Mouse (Mus musculus): ENCODE data around the gene Iqca. TPM values are rescaled to one million over a fixed set of nuclear protein-coding genes. Genes with fewer than 3 reads are reported as not detected.

The Iqca gene
- polyA plus RNA-seq, 1 experiment from 2014 or later = 1.1 TPM

DNA sequence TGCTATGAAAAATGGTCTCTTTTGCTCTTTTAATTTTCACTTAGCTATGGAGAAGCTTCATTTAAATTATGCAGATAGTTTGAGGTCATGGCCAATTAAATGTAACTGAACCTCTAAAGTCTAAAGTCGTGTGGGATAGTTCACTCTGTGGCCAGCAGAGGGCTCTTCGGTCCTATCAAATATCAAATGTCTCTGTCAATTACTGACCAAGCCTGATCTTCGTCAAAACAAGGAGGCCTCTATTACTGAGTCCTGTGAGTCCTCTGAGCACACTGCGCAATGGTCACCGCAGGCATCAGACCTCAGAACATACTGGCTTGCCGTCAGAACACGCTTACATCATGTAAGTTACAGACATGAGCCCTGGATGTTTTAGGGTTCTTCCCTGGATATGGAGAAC lies 92.6 kb downstream of the Iqca start:
- H3K9ac ChIP-seq (ENCODE audit: low read depth, low read length) = no peak overlapping the region
- no peak overlapping the region for H3K27ac ChIP-seq (ENCODE audit: low read depth, low read length)
- peak; percentile 80 for DNase-seq (ENCODE audit: low spot score)
- 18% methylated on average over 7 of the region's 7 CpGs for WGBS
- no peaks in the 10 kb centered on the region for H3K36me3 ChIP-seq (ENCODE audit: control insufficient read depth, insufficient read depth, low read length)
- H3K4me2 ChIP-seq (replicated peaks; ENCODE audit: low read depth, low read length) = no peak overlapping the region
- no peaks in the 10 kb centered on the region for H3K9me3 ChIP-seq (ENCODE audit: control insufficient read depth, low read length)
- H3K27me3 ChIP-seq (ENCODE audit: control insufficient read depth, insufficient read depth, low read length) = no peaks in the 10 kb centered on the region
- no peak overlapping the region for H3K4me3 ChIP-seq (ENCODE audit: low read depth, low read length)
- 0 out of 2 replicates have a peak, but pooled peaks have one; percentile 47 for ATAC-seq (ENCODE audit: low FRiP score)
- no peaks in the 10 kb centered on the region for H3K4me1 ChIP-seq (replicated peaks; ENCODE audit: control insufficient read depth, insufficient read depth, low read length)

- H3K4me3 ChIP-seq (ENCODE audit: low read depth, low read length) = no peak overlapping the region
- DNase-seq (ENCODE audit: low spot score) = no peak
- no peak overlapping the region for H3K27ac ChIP-seq (ENCODE audit: low read depth, low read length)
- ATAC-seq (ENCODE audit: low FRiP score) = no peak
- 55% methylated on average over 3 of the region's 3 CpGs for WGBS
- no peak overlapping the region for H3K9ac ChIP-seq (ENCODE audit: low read depth, low read length)
- no peaks in the 10 kb centered on the region for H3K9me3 ChIP-seq (ENCODE audit: control insufficient read depth, low read length)
- H3K27me3 ChIP-seq (ENCODE audit: control insufficient read depth, insufficient read depth, low read length) = no peaks in the 10 kb centered on the region
- no peaks in the 10 kb centered on the region for H3K36me3 ChIP-seq (ENCODE audit: control insufficient read depth, insufficient read depth, low read length)
- no peak overlapping the region for H3K4me2 ChIP-seq (replicated peaks; ENCODE audit: low read depth, low read length)
- no peaks in the 10 kb centered on the region for H3K4me1 ChIP-seq (replicated peaks; ENCODE audit: control insufficient read depth, insufficient read depth, low read length)
These were observed 93.1 kb downstream of the Iqca start for GRCm38 (mm10) chr1:90060054-90060453.

DNA sequence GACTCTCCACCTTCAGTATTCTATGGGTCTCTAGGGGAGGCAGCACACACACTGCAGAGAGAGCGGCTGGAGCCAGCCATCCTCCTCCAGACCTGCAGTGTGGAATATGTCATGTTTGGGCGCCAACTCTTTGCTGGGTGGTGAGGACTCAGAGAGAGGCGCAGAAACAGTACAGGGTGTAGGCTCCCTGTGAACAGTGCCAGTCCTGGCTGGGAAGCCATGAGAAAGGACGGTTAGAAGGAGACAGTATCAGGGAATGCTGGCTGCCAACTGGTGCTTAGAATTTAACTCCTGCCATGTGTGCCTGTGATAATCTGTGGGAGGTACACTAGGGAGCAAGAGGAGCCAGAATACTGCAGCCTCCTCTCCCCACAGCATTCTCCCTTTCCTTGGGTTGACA lies 98.2 kb downstream of the Iqca start:
- WGBS = 83% methylated on average over 4 of the region's 4 CpGs
- Histone ChIP-seq H3K27me3 (ENCODE audit: control insufficient read depth, insufficient read depth, low read length) (no peaks in the 10 kb centered on the region), H3K4me3 (ENCODE audit: low read depth, low read length) (no peak overlapping the region), H3K27ac (ENCODE audit: low read depth, low read length) (no peak overlapping the region), H3K9ac (ENCODE audit: low read depth, low read length) (no peak overlapping the region), H3K4me1 (replicated peaks; ENCODE audit: control insufficient read depth, insufficient read depth, low read length) (peaks cover 5% of the 10 kb centered on the region; the same call in 1 of the 2 replicates), H3K9me3 (ENCODE audit: control insufficient read depth, low read length) (no peaks in the 10 kb centered on the region), H3K4me2 (replicated peaks; ENCODE audit: low read depth, low read length) (no peak overlapping the region), H3K36me3 (ENCODE audit: control insufficient read depth, insufficient read depth, low read length) (no peaks in the 10 kb centered on the region)
- DNase-seq (ENCODE audit: low spot score) (no peak), ATAC-seq (ENCODE audit: low FRiP score) (no peak)

GRCm38 (mm10) chr1:90051347-90051746 lies 101.9 kb downstream of the Iqca start:
- 37% methylated on average over 5 of the region's 5 CpGs for WGBS
- no peaks in the 10 kb centered on the region for H3K27me3 ChIP-seq (ENCODE audit: control insufficient read depth, insufficient read depth, low read length)
- peaks cover 5% of the 10 kb centered on the region; the same call in 1 of the 2 replicates for H3K4me1 ChIP-seq (replicated peaks; ENCODE audit: control insufficient read depth, insufficient read depth, low read length)
- no peak overlapping the region for H3K9ac ChIP-seq (ENCODE audit: low read depth, low read length)
- no peak overlapping the region for H3K27ac ChIP-seq (ENCODE audit: low read depth, low read length)
- no peaks in the 10 kb centered on the region for H3K9me3 ChIP-seq (ENCODE audit: control insufficient read depth, low read length)
- ATAC-seq (ENCODE audit: low FRiP score) (no peak), DNase-seq (ENCODE audit: low spot score) (peak; percentile 78)
- no peak overlapping the region for H3K4me3 ChIP-seq (ENCODE audit: low read depth, low read length)
- no peaks in the 10 kb centered on the region for H3K36me3 ChIP-seq (ENCODE audit: control insufficient read depth, insufficient read depth, low read length)
- no peak overlapping the region for H3K4me2 ChIP-seq (replicated peaks; ENCODE audit: low read depth, low read length)

DNA sequence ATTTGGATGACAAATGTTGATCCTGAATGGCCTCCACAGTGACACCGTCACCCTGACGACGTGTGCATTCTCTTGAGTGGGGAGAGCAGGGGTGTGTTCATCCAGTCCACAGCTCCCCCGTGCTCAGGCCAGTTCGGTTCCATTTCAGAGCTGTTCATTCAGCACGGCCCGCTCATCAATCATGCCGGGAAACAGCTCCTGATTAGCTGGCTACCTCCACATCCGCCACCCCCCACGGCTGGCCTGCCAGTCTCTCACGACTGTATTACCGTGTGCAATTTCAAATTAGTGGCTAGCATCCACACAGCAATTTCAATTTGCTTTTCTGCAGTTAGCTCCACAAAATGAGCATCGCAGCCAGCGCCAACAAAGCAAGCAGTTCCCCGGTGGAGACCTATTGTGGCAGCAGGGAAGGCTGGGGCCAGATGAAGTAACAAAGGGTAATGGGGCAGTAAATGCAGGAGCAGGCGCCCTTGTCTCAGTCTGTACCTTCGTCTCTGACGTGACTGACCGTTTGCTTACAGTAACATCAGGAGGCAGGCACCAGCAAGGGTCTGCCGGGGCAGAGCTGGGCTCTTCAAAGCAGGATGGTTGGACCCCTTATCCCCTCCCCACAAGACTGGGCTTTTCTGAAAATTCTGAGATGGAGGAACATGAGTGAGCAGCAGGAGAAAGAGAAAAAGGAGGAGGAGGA lies 103.0 kb downstream of the Iqca start:
- Histone ChIP-seq H3K9me3 (ENCODE audit: control insufficient read depth, low read length) (no peaks in the 10 kb centered on the region), H3K27me3 (ENCODE audit: control insufficient read depth, insufficient read depth, low read length) (no peaks in the 10 kb centered on the region), H3K4me1 (replicated peaks; ENCODE audit: control insufficient read depth, insufficient read depth, low read length) (peaks cover 5% of the 10 kb centered on the region; the same call in 1 of the 2 replicates), H3K27ac (ENCODE audit: low read depth, low read length) (peak overlapping the region; percentile 82), H3K36me3 (ENCODE audit: control insufficient read depth, insufficient read depth, low read length) (no peaks in the 10 kb centered on the region), H3K4me3 (ENCODE audit: low read depth, low read length) (no peak overlapping the region), H3K9ac (ENCODE audit: low read depth, low read length) (peak overlapping the region; percentile 56; the same call in 1 of the 2 replicates), H3K4me2 (replicated peaks; ENCODE audit: low read depth, low read length) (peak overlapping the region; percentile 15; the same call in 1 of the 2 replicates)
- ATAC-seq (ENCODE audit: low FRiP score) (peak; percentile 76), DNase-seq (ENCODE audit: low spot score) (peak; percentile 67)
- WGBS = 30% methylated on average over 20 of the region's 20 CpGs

GRCm38 (mm10) chr1:90028305-90028704 lies 124.9 kb downstream of the Iqca start:
- 75% methylated on average over 2 of the region's 2 CpGs for WGBS
- Histone ChIP-seq H3K27ac (ENCODE audit: low read depth, low read length) (no peak overlapping the region), H3K36me3 (ENCODE audit: control insufficient read depth, insufficient read depth, low read length) (no peaks in the 10 kb centered on the region), H3K9ac (ENCODE audit: low read depth, low read length) (no peak overlapping the region), H3K4me1 (replicated peaks; ENCODE audit: control insufficient read depth, insufficient read depth, low read length) (no peaks in the 10 kb centered on the region), H3K4me3 (ENCODE audit: low read depth, low read length) (no peak overlapping the region), H3K9me3 (ENCODE audit: control insufficient read depth, low read length) (no peaks in the 10 kb centered on the region), H3K4me2 (replicated peaks; ENCODE audit: low read depth, low read length) (no peak overlapping the region), H3K27me3 (ENCODE audit: control insufficient read depth, insufficient read depth, low read length) (no peaks in the 10 kb centered on the region)
- DNase-seq (ENCODE audit: low spot score) (no peak), ATAC-seq (ENCODE audit: low FRiP score) (no peak)

DNA sequence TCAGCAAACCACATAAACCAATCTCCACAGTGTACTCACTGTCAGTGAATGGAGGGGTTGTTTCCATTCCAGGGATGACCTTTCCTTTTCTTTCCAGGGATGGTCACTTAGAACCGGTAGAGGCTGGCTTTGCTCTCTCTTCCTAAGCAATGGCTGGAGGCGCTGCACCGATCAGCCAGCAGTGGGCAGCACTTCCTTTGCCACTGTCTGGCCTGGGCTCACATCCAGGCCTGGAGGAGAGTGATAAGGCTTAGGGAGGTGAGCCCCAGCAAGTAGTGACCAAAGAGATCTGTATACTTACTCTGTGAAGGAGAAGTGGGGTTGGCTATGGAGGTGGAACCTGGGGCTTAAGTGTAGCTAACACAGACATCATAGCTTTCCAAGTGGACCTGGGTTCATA lies 126.3 kb downstream of the Iqca start:
- DNase-seq (ENCODE audit: low spot score) = peak; percentile 54

GRCm38 (mm10) chr1:90020336-90020735 lies 132.9 kb downstream of the Iqca start:
- Histone ChIP-seq H3K9ac (ENCODE audit: low read depth, low read length) (no peak overlapping the region), H3K4me2 (replicated peaks; ENCODE audit: low read depth, low read length) (no peak overlapping the region), H3K4me1 (replicated peaks; ENCODE audit: control insufficient read depth, insufficient read depth, low read length) (no peaks in the 10 kb centered on the region), H3K36me3 (ENCODE audit: control insufficient read depth, insufficient read depth, low read length) (no peaks in the 10 kb centered on the region), H3K9me3 (ENCODE audit: control insufficient read depth, low read length) (no peaks in the 10 kb centered on the region), H3K27me3 (ENCODE audit: control insufficient read depth, insufficient read depth, low read length) (no peaks in the 10 kb centered on the region), H3K27ac (ENCODE audit: low read depth, low read length) (no peak overlapping the region), H3K4me3 (ENCODE audit: low read depth, low read length) (no peak overlapping the region)
- DNase-seq (ENCODE audit: low spot score) = no peak
- no peak for ATAC-seq (ENCODE audit: low FRiP score)
- 86% methylated on average over 5 of the region's 5 CpGs for WGBS

More for the DNA sequence above, 126.3 kb downstream of the Iqca start:
- H3K27me3 ChIP-seq (ENCODE audit: control insufficient read depth, insufficient read depth, low read length) = no peaks in the 10 kb centered on the region
- WGBS = 26% methylated on average over 3 of the region's 3 CpGs
- no peak overlapping the region for H3K4me2 ChIP-seq (replicated peaks; ENCODE audit: low read depth, low read length)
- no peaks in the 10 kb centered on the region for H3K4me1 ChIP-seq (replicated peaks; ENCODE audit: control insufficient read depth, insufficient read depth, low read length)
- no peaks in the 10 kb centered on the region for H3K36me3 ChIP-seq (ENCODE audit: control insufficient read depth, insufficient read depth, low read length)
- H3K27ac ChIP-seq (ENCODE audit: low read depth, low read length) = no peak overlapping the region
- H3K9me3 ChIP-seq (ENCODE audit: control insufficient read depth, low read length) = no peaks in the 10 kb centered on the region
- H3K9ac ChIP-seq (ENCODE audit: low read depth, low read length) = no peak overlapping the region
- no peak for ATAC-seq (ENCODE audit: low FRiP score)
- no peak overlapping the region for H3K4me3 ChIP-seq (ENCODE audit: low read depth, low read length)

- Histone ChIP-seq H3K4me1 (replicated peaks; ENCODE audit: control insufficient read depth, insufficient read depth, low read length) (no peaks in the 10 kb centered on the region), H3K27ac (ENCODE audit: low read depth, low read length) (no peak overlapping the region), H3K4me3 (ENCODE audit: low read depth, low read length) (no peak overlapping the region), H3K9me3 (ENCODE audit: control insufficient read depth, low read length) (no peaks in the 10 kb centered on the region), H3K4me2 (replicated peaks; ENCODE audit: low read depth, low read length) (no peak overlapping the region), H3K9ac (ENCODE audit: low read depth, low read length) (no peak overlapping the region), H3K27me3 (ENCODE audit: control insufficient read depth, insufficient read depth, low read length) (no peaks in the 10 kb centered on the region), H3K36me3 (ENCODE audit: control insufficient read depth, insufficient read depth, low read length) (no peaks in the 10 kb centered on the region)
- WGBS = 75% methylated on average over 6 of the region's 6 CpGs
- no peak for ATAC-seq (ENCODE audit: low FRiP score)
- DNase-seq (ENCODE audit: low spot score) = no peak
These were observed 135.1 kb downstream of the Iqca start for GRCm38 (mm10) chr1:90018071-90018470.
